Mouse (Mus musculus): ENCODE measurements around the gene Rnf180. TPM values are rescaled to one million over a fixed set of nuclear protein-coding genes. Genes with fewer than 3 reads are reported as not detected.

The Rnf180 gene
- total RNA-seq, 2 experiments from 2014 or later, result 1.5 to 2.1 TPM

- no peak for DNase-seq (ENCODE audit: low spot score in 2 of 2)
Measured at GRCm38 (mm10) chr13:105256757-105257433, 37.7 kb downstream of the Rnf180 start.

DNA sequence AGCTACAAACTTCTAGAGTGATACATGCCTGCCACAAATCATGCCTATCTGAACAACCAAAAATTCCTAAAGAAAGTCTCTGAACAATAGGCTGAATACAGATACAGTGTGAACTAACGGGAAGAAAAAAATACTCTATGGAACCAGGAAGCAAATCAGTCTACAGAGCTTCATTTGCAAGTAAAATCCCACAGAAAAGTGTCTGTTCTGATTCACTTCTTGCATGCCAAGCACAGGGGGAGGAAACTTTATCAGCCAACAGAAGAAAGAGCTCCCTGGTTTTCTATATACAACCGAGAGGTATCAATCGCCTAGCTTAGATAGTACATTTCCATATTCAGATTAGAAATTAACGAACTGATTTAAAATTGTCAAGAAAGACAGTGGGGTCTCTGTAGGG, 43.8 kb downstream of the Rnf180 start:
- no peak for DNase-seq (ENCODE audit: low spot score in 2 of 2)

DNA sequence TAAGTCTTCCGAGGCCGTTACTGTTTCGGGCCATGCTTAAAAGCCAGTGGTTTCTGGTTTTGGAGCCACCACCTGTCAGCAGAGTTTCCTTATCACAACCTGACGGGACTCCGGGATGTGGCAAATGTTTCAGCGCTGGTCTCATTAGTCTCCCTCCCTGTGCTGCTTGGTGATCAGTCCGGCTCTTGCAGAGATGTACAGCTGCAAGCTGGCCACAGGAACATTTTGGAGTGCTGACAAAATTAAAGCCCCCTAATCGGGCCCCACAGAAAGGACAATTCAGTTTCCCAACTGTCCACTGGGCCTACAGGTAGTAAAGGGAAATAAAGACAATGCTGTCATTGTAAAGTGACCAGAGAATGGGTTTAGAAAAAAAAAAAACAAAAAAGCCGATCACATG, 44.4 kb downstream of the Rnf180 start:
- no peak for DNase-seq (ENCODE audit: low spot score in 2 of 2)

DNA sequence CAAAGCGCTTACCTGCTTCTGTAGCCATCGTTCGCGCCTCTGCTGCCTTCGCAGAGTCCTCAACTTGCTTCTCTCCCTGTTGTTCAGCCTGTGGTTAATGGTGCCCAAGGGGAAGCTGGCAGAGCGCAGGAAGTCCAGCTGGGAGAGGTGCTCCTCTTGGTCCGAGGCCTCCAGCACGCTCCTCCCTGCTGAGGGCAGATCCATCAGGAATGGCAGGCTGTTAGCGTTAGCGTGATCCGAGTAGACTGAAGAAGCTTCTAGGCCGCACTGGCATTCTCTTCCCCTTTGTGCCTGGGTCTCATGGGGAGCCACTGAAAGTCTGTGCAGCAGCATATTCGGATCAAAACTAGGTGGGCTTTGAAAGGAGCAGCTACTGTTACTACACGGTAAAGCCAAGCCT, 45.0 kb downstream of the Rnf180 start:
- DNase-seq (ENCODE audit: low spot score in 2 of 2), result no peak

DNA sequence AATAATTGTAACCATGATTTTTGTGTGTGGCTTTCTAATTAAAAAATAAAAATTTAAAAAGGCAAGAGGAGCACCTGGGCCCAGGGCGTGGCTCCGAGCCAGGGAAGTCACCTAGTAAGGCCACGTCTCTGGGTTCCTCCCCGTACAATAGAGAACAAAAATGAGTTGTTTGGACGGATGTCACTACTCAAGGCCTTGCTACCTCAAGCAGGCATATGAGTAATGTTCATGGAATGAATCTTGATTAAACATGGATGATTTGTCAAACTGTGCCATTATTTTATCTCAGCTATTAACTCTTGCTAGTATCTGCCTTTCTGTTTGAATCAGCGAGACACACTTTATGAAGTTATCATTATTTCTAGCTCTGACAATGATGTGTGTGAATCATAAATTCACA, 46.9 kb downstream of the Rnf180 start:
- DNase-seq (ENCODE audit: low spot score in 2 of 2), result no peak

GRCm38 (mm10) chr13:105240810-105241209, 53.8 kb downstream of the Rnf180 start:
- DNase-seq (ENCODE audit: low spot score in 2 of 2), result no peak

DNA sequence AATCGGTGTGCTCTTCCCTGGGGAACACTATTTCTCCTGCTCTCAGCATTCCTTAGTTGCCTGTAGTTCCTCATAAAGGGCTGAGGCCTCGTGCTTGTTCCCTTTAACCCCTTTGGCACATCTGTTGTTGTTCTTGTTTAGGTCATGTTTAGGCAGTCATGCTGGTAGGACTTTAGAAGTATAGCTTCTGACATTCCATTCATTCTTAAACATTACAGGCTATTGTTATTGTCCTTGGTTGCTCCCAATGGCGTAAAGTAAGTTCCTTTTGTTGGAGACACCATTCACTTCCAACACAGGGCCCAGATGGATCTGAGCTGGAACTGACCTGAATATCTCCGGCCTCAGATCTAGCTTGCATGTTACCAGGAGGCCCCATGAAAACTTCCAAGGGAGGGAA, 67.5 kb downstream of the Rnf180 start:
- no peak for DNase-seq (ENCODE audit: low spot score in 2 of 2)

DNA sequence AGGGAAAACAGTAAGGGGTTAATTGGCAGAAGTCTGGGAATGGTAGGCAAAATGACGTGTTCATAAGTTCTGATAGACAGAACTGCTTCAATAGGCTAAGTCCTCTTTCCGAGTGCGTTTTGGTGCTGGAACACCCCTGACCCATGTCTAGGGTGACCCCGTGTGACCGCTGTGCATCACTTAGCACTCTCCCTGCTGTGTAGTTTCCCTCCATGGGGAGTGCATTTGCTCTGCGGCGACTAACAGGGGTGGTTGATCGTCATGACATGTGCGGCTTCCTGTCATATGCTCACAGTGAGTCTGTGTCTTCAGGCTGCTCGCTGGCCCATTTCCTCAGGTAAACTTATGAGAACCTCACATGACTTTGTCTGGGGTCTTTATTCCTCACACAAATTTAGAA, 70.6 kb downstream of the Rnf180 start:
- no peak for DNase-seq (ENCODE audit: low spot score in 2 of 2)

GRCm38 (mm10) chr13:105223147-105223546, 71.5 kb downstream of the Rnf180 start:
- no peak for DNase-seq (ENCODE audit: low spot score in 2 of 2)

DNA sequence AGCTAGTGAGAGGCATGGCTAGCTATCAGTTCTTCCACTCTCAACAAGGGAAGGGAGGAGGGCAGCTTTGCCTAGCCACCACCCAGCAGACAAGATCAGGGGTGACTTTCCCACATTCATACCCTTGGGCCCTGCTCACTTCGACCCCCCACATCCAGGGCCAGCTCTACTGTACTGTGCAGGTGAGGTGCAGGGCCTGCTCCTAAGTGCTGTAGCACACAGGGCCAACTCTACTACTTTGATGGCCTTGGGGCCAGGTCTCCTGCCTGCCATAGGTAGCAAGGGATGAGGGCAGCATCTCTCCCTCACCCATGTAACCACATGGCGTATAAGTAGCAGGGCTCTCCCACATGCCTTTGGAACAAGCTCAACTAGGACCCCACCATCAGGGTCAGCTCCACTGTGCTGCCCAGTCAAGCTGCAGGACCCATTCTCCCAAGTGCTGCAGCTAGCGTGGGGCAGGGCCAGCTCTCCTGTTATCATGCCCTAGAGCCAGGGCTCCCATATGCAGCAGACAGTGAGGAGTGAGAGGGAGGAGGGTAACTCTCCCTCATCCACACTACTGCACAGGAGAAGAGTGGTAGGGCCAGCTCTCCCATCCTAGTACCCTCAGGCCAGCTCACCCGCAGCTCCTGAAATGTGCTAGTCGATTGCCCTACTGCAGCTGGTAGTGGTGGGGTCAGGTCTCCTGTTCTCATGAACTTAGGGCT, 72.4 kb downstream of the Rnf180 start:
- DNase-seq (ENCODE audit: low spot score in 2 of 2), result no peak

- DNase-seq (ENCODE audit: low spot score in 2 of 2), result no peak
Measured at GRCm38 (mm10) chr13:105210746-105211145, 83.9 kb downstream of the Rnf180 start.

DNA sequence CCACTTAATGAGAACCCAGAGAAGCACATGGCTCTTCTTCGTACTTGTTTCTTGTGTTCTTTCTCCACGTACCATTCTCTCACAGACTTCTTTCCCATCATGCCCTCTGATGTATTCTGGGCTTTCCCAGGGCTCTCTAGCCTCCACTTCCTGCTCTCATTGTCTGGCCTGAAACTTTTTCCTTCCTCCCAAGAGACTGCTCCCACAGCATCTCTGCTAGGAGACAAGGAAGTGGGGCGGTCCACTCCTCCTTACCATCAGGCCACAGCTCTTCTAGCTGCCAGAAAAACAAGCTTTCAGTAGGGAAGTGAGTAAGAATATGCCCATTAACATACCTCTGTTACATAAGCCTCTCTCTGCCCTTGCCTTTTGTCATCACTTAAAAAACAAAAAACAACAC, 90.8 kb downstream of the Rnf180 start:
- no peak for DNase-seq (ENCODE audit: low spot score in 2 of 2)

DNA sequence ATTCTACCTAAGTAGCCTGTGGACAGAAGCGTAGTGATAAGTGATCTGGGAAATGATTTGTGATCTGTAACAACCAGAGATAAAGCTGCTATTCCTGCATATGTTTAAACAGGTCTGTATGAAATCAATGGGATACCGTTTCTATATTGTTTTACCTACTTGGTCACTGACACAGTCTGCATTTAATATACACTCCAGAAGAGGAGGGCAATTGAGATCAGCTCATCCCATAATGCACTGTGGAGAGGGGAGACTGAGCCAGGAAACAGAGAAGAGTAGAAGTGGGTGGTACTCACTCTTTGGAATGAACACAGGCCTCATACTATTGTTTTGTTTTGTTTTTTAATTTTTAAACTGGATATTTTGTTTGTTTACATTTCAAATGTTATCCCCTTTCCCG, 96.0 kb downstream of the Rnf180 start:
- no peak for DNase-seq (ENCODE audit: low spot score in 2 of 2)

GRCm38 (mm10) chr13:105198028-105198427, 96.6 kb downstream of the Rnf180 start:
- no peak for DNase-seq (ENCODE audit: low spot score in 2 of 2)

DNA sequence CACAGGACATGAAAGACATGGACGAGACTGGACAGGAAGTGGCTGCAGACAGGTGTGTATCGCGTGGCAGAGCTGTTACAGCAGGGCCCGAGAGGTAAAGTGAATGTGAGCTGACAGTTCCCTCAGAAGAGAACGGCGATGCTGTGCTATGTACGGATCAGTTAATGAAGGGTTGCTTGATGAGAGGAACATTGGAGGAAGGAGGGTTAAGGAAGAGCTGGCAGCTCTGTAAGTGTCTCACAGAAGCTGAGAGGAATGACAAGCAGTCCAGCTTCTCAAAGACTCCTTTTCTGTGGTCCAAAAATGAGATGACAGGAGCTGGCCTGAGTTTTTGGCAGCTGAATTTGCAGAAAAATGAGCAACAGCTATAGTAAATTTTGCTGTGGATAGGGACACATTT, 101.0 kb downstream of the Rnf180 start:
- DNase-seq (ENCODE audit: low spot score in 2 of 2), result no peak

DNA sequence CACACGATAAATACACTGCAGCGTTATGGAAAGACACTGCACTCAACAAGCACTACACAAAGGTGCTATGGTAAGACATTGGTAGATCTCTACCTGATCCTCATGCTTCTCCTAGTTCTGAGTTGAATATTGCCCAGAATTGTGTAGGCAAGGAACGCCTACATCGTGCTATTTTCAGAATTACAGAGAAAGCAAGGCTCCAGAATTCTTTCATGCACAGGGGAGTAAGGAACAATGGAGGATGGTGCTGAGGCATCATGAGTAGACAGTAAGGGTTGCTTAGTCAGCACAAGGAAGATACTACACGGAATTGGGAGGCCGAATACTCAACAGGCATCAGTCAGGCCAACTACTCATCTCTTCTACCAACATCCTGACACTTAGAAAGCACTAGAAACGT, 105.9 kb downstream of the Rnf180 start:
- no peak for DNase-seq (ENCODE audit: low spot score in 2 of 2)

- DNase-seq (ENCODE audit: low spot score in 2 of 2), result no peak
Measured at GRCm38 (mm10) chr13:105180781-105181180, 113.8 kb downstream of the Rnf180 start.

DNA sequence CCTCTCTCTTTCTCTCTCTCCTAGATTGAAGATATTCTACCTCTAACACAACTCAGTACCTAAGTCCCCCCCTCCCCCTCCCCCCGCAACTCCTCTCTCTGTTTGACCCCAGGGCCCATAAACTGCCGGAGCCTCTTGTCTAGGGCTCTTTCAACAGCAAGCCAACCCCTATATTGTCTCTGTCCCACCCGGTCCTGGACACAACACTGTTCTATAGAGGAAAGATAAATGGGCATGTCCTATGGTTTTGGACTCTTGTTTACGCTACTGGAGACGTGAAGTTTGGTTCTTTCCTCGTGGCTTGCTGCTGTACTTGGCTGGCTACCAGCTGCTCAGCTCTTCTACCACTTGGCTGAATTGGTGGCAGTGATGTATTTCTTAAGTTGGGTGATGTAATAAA, 129.2 kb downstream of the Rnf180 start:
- no peak for DNase-seq (ENCODE audit: low spot score in 2 of 2)

- DNase-seq (ENCODE audit: low spot score in 2 of 2), result no peak
Measured at GRCm38 (mm10) chr13:105153955-105154354, 140.7 kb downstream of the Rnf180 start.

DNA sequence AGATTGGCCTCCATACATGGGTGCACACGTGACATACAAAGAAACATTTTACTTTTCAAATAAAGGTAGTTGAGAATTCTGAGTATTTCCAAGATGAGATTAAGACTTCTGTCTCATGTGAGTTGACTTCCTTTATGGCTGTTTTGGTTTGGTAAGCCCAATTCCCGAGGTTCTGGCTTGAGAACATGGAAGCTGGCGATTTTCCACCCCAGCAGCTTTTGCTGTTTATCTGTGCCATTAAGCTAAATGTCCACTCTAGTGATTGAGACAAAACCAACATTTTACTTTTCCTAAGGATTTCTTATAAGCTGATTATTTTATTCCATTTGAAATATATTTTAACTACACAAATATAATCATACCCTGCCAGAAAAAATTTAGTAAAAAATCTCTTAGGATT, 144.6 kb downstream of the Rnf180 start:
- no peak for DNase-seq (ENCODE audit: low spot score in 2 of 2)

- DNase-seq (ENCODE audit: low spot score in 2 of 2), result no peak
Measured at GRCm38 (mm10) chr13:105147795-105148418, 146.7 kb downstream of the Rnf180 start.

DNA sequence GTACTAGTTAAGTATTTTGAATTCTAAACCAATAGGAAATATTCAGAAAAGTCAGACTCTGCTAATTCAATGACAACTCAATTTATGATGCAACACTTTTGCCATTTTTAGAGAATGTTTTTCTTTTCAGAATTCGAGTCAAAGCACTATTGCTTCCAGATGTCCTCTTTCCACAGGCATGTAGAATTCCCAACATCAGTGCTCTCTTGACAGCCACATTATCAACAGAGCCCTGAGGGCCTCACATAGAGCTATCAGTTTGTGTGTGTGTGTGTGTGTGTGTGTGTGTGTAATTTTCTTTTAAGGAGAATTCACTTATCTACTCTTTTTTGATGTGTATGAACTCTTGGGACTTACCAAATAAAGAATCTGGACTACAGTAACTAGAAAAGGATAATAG, 147.8 kb downstream of the Rnf180 start:
- DNase-seq (ENCODE audit: low spot score in 2 of 2), result no peak

GRCm38 (mm10) chr13:105139881-105140280, 154.7 kb downstream of the Rnf180 start:
- DNase-seq (ENCODE audit: low spot score in 2 of 2), result no peak

All from gastrocnemius, postnatal 4 days (tissue).